Mouse (Mus musculus) forebrain, embryonic 14.5 days (tissue): ENCODE data around the gene Sdhc. TPM values are rescaled to one million over a fixed set of nuclear protein-coding genes. Genes with fewer than 3 reads are reported as not detected.

Experiments
- ATAC-seq: fragments of 200-750 bp; cut with Nextera tagmentation; 2 replicates; pipeline ENCODE4 v1.8.0; 2017; ENCODE audit warnings: mild to moderate bottlenecking, moderate library complexity
- DNase-seq: peaks from one replicate; pipeline ENCODE4 v3.0.0-alpha.2; 2015; ENCODE audit warnings: low spot score
- H3K27ac ChIP-seq: fragments of 300-500 bp; sonication (generic); 2 replicates; pipeline ENCODE4 v1.5.1; 2014; ENCODE audit warnings: low read depth, mild to moderate bottlenecking, control low read depth, low read length, moderate library complexity
- H3K27me3 ChIP-seq: fragments of 300-500 bp; sonication (generic); replicated peaks from 2 replicates; pipeline ENCODE4 v1.6.1; 2014; ENCODE audit warnings: low read length, control low read depth, mixed read lengths; ENCODE audit not compliant: control insufficient read depth, insufficient read depth
- H3K36me3 ChIP-seq: fragments of 300-500 bp; sonication (generic); 2 replicates; pipeline ENCODE4 v1.6.1; 2014; ENCODE audit warnings: low read length, control low read depth; ENCODE audit not compliant: control insufficient read depth, insufficient read depth
- H3K4me1 ChIP-seq: fragments of 300-500 bp; sonication (generic); 2 replicates; pipeline ENCODE4 v1.6.1; 2014; ENCODE audit warnings: antibody characterized with exemption, low read length, control low read depth; ENCODE audit not compliant: control insufficient read depth, insufficient read depth
- H3K4me2 ChIP-seq: fragments of 300-500 bp; sonication (generic); 2 replicates; pipeline ENCODE4 v1.6.1; 2014; ENCODE audit warnings: mild to moderate bottlenecking, control low read depth, low read length
- H3K4me3 ChIP-seq: fragments of 300-500 bp; sonication (generic); 2 replicates; pipeline ENCODE4 v1.5.1; 2014; ENCODE audit warnings: low read depth, low read length, control low read depth
- H3K9ac ChIP-seq: fragments of 300-500 bp; sonication (generic); 2 replicates; pipeline ENCODE4 v1.6.1; 2014; ENCODE audit warnings: mild to moderate bottlenecking, low read length, control low read depth, moderate library complexity
- H3K9me3 ChIP-seq: fragments of 300-500 bp; sonication (generic); replicated peaks from 2 replicates; pipeline ENCODE4 v1.6.1; 2016; ENCODE audit warnings: low read length, control low read depth, mixed read lengths; ENCODE audit not compliant: control insufficient read depth
- WGBS: fragments of 180-500 bp; shearing (Covaris S2); extraction: QIAGEN DNeasy Blood & Tissue Kit; methylation state at CpG from one replicate; pipeline ENCODE4 v1.1.7; 2014; 5-methylcytosine and 5-hydroxymethylcytosine counted together
- polyA plus RNA-seq: library from polyadenylated mRNA; unstranded; fragments of >200 nt; fragmentation: Nextera tagmentation; extraction: Ambion mirVana; gene quantifications from 2 replicates; pipeline ENCODE4 v1.2.1, GENCODE M21; 2014

Gene Sdhc
- polyA plus RNA-seq, 1 experiment from 2014 or later = 310 TPM

DNA sequence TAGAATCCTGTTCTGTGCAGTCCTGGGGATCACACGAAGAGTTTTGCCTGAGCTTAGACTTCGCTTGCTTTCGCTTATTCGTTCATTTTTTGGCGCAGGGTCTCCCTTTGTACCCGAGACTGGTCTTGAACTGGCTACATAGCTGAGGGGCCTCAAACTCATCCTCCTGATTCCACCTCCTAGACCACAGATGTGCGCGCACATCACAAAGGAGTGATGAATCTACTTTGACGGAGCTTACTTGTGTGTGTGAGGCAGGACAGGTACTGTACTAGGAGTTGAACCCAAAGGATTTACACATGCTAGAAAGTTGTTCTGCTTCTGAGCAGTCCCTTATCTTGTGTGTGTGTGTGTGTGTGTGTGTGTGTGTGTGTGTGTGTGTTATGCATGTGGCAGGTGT, 40.4 kb upstream of the Sdhc start:
- H3K4me3 ChIP-seq = no peak overlapping the region
- peaks cover 9% of the 10 kb centered on the region; the same call in 1 of the 2 replicates for H3K4me1 ChIP-seq

DNA sequence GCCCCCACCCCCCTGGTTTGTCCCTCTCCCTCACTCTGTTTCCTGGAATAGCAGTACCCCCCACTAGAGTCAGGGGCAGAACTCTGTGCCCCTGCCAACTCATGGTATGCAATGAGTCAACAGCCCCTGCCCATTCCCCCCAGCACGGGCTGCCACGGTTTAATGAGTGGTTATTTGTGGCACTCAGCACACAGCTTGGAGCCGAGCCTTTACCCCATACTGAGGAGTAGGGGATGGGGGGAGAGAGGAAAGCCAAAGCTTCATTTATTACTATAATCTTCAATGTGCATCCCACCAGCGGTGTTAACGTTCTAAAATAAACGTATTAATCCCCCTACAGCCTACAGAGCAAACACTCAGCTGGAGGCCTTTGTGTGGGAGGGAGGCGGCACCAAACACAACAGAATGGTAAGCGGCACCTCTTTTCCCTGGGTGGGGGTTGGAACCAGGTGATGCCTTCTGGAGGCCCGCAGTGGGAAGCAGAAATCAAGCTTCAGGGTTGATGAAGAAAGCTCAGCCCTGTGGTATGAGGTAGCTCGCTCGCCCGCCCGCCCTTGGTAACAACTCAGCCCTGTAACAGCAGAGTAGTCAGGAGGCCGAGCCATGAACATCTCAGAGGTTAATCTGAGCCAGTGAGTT, 39.2 kb upstream of the Sdhc start:
- peaks cover 6% of the 10 kb centered on the region; the same call in 1 of the 2 replicates for H3K4me1 ChIP-seq
- 19% methylated on average over 14 of the region's 14 CpGs for WGBS
- H3K4me3 ChIP-seq = no peak overlapping the region
- DNase-seq (peak; percentile 31), ATAC-seq (peak; percentile 35; the same call in 1 of the 2 replicates)
- H3K9ac ChIP-seq = no peak overlapping the region
- peaks cover 24% of the 10 kb centered on the region for H3K27me3 ChIP-seq
- H3K4me2 ChIP-seq = no peak overlapping the region
- H3K9me3 ChIP-seq = no peaks in the 10 kb centered on the region
- no peaks in the 10 kb centered on the region for H3K36me3 ChIP-seq
- no peak overlapping the region for H3K27ac ChIP-seq

More for the DNA sequence above, 40.4 kb upstream of the Sdhc start:
- no peak for ATAC-seq
- DNase-seq = no peak
- Histone ChIP-seq H3K27ac (no peak overlapping the region), H3K9ac (no peak overlapping the region), H3K4me2 (no peak overlapping the region), H3K9me3 (no peaks in the 10 kb centered on the region), H3K27me3 (peaks cover 25% of the 10 kb centered on the region), H3K36me3 (no peaks in the 10 kb centered on the region)
- WGBS = 91% methylated on average over 9 of the region's 9 CpGs

DNA sequence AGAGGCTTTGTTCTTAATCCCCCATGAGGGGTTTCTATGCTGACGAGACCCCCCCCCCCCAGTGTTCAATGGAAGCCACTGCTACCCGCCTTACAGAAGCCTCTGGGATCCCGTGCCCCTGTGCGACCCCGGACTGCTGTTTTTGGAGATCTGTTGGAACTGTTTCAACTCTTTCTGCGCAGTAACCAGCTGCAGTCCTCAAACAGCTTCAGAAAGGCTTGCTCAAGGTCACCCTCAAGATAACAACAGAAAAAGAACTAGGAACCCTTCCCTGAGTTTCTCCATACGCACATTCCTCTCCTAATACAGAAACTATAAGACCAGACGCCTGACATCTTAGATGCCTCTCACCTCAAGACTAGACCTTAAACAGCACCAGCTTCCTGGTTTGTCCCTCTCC, 38.6 kb upstream of the Sdhc start:
- Histone ChIP-seq H3K27me3 (peaks cover 18% of the 10 kb centered on the region; the same call in 1 of the 2 replicates), H3K27ac (no peak overlapping the region), H3K36me3 (no peaks in the 10 kb centered on the region), H3K4me3 (no peak overlapping the region), H3K9ac (no peak overlapping the region), H3K9me3 (no peaks in the 10 kb centered on the region), H3K4me2 (no peak overlapping the region), H3K4me1 (peaks cover 6% of the 10 kb centered on the region; the same call in 1 of the 2 replicates)
- 11% methylated on average over 8 of the region's 8 CpGs for WGBS
- peak; percentile 19; the same call in 1 of the 2 replicates for ATAC-seq
- peak; percentile 24 for DNase-seq

DNA sequence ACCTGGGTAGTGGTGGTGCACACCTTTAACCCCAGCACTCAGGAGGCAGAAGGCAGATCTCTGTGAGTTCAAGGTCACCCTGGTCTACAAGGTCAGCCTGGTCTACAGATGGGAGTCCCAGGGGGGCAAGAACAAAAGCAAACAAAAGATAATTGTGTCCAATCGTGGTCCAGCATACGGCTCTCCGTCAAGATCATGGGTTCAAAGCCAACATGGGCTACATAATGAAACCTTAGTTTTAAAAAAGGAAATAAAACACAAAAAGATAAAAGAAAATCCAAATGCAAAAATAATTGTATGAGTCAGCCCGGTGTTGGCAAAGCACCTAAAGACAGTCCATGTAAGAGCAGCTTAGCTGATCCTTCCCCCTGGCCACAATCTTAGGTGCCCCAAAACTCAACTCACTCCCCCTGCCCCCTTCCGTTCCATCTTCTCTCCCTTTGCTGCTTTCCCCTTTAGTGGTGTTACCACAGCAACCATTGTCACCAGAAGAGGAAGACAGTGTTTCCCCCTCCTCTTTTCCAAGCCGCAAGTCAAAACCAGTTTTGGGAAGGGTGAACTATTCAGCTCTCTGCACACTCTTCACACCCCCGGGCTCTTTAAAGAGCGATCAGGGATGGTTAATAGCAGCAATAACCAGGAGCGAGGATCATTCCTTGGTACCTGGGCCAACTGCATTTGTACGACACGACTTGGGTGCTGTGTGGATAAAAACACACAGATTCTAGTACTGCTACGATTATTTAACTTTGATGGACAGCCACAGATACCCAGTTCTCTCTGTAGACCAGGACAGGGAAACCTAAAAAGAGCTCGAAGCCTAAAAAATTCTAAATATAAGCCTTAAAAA, 37.7 kb upstream of the Sdhc start:
- H3K36me3 ChIP-seq = no peaks in the 10 kb centered on the region
- peak; percentile 11 for DNase-seq
- no peak overlapping the region for H3K9ac ChIP-seq
- 34% methylated on average over 13 of the region's 13 CpGs for WGBS
- peaks cover 6% of the 10 kb centered on the region; the same call in 1 of the 2 replicates for H3K4me1 ChIP-seq
- H3K27me3 ChIP-seq = peaks cover 11% of the 10 kb centered on the region; the same call in 1 of the 2 replicates
- ATAC-seq = no peak
- no peak overlapping the region for H3K27ac ChIP-seq
- H3K4me2 ChIP-seq = no peak overlapping the region
- no peak overlapping the region for H3K4me3 ChIP-seq
- H3K9me3 ChIP-seq = no peaks in the 10 kb centered on the region

DNA sequence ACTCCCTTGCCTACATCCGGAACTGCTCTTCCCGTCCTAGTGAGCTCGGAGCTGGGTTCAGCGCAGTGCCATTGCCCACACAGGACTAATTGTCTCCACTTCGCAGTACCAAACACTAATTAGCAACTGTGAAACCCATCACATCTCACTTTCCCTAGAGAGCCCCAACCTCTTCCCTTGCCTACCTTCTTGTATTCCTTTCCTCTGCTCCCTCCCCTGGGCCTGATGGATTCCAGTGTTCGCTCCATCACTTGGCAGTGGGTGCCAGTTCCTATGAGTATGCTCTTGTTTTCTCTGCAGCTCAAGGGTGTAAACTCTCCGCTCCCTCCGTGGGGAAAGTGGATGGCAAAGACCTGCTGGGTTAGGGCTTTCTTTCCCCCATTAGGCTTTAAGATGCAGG, 35.3 kb upstream of the Sdhc start:
- no peak for ATAC-seq
- Histone ChIP-seq H3K4me1 (peaks cover 6% of the 10 kb centered on the region; the same call in 1 of the 2 replicates), H3K4me3 (no peak overlapping the region), H3K27ac (no peak overlapping the region), H3K36me3 (no peaks in the 10 kb centered on the region), H3K9ac (no peak overlapping the region), H3K4me2 (no peak overlapping the region), H3K9me3 (no peaks in the 10 kb centered on the region), H3K27me3 (no peaks in the 10 kb centered on the region)
- WGBS = 58% methylated on average over 8 of the region's 8 CpGs
- DNase-seq = no peak

DNA sequence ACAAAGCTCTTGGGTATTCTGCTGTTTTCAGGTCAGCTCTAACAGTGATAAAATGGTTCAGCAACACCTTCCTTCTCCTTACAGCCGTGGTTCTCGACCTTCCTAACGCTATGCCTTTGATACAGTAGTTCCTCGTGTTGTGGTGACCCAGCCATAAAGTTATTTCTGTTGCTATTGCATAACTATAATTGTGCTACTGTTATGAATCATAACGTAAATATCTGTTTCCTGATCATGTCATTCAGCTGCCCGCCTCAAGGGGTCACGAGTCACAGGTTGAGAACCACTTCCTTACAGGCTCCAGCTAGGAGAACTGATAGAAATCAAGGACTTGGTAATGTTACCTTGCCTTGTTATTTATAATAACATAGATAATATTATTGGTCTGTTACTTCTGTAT, 33.9 kb upstream of the Sdhc start:
- WGBS = 88% methylated on average over 7 of the region's 7 CpGs
- Histone ChIP-seq H3K27ac (no peak overlapping the region), H3K4me2 (no peak overlapping the region)

DNA sequence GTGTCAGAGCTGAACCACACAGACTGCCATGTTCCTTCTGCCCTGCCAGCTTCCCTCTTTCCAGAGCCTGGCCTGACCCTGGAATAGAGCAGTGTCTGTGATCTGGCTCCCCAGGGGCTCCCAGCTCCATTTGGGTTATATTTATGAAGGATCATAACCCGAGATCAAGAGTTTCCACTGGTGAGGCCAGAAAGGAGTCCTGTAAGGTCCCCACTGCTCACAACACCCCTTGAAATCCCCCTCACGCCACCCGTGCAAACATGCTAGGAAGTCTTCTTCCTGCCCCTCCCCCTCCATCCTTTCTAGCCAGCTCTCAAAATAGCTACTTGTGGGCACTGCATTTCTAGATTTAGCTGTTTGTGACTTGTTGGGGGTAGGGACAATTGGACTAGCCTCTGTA, 33.2 kb upstream of the Sdhc start:
- H3K9me3 ChIP-seq = no peaks in the 10 kb centered on the region
- WGBS = 80% methylated on average over 3 of the region's 3 CpGs
- DNase-seq = no peak
- H3K36me3 ChIP-seq = no peaks in the 10 kb centered on the region
- H3K9ac ChIP-seq = no peak overlapping the region
- no peak overlapping the region for H3K4me3 ChIP-seq
- H3K4me2 ChIP-seq = no peak overlapping the region
- H3K27me3 ChIP-seq = no peaks in the 10 kb centered on the region
- no peak overlapping the region for H3K27ac ChIP-seq
- ATAC-seq = no peak
- H3K4me1 ChIP-seq = no peaks in the 10 kb centered on the region

More for the DNA sequence above, 33.9 kb upstream of the Sdhc start:
- no peak for DNase-seq
- Histone ChIP-seq H3K36me3 (no peaks in the 10 kb centered on the region), H3K27me3 (no peaks in the 10 kb centered on the region), H3K4me3 (no peak overlapping the region), H3K9ac (no peak overlapping the region), H3K4me1 (peaks cover 4% of the 10 kb centered on the region; the same call in 1 of the 2 replicates), H3K9me3 (no peaks in the 10 kb centered on the region)
- no peak for ATAC-seq

DNA sequence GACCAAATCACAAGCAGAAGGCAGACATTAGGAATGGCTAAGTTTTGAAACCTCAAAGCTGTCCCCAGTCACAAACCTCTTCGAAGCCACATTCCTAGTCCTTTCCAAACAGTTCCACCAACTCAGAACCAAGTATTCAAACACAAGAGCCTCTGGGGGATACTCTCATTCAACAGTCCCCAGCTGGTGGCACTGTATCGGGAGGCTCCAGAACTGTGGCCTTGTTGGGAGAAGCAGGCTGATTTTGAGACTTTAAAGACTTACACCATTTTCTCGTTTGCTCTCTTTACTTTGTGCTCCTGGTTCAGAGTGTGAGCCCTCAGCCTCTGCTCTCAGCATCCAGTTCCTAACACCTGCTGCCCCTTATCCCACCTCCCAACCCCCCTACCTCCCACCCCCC, 32.6 kb upstream of the Sdhc start:
- ATAC-seq (no peak), DNase-seq (no peak)
- Histone ChIP-seq H3K27me3 (no peaks in the 10 kb centered on the region), H3K36me3 (no peaks in the 10 kb centered on the region), H3K4me3 (no peak overlapping the region), H3K27ac (no peak overlapping the region), H3K9me3 (no peaks in the 10 kb centered on the region), H3K9ac (no peak overlapping the region), H3K4me1 (no peaks in the 10 kb centered on the region), H3K4me2 (no peak overlapping the region)
- WGBS = 85% methylated on average over 3 of the region's 3 CpGs
